28 mouse cellular contexts compared by ENCODE assay signal in the genomic region with DNA sequence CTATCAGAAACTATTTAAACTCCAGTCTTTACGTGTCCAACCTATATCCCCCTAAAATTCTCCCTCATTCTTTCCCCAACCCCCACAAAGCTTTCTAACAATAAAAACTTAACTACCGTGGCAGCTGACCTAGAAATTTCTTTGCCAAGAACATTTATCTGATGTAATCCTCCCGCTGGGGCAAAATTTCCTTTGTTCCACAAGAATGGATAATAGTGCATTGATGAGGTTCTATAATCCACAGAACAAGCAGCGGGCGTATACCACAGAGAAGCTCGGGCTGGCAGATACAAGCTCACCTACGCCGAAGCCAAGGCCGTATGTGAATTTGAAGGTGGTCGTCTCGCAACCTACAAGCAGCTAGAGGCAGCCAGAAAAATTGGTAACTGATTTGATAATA. TPM values are rescaled to one million over a fixed set of nuclear protein-coding genes. Genes with fewer than 3 reads are reported as not detected.
DNase-seq lines count a peak whose midpoint lies in the region; TF ChIP-seq lines count a peak whose summit lies in the region.
"Had no signal": no experiment of that assay in that cellular context is flagged by ENCODE, and none has a peak within 500 bp of the region (broad histone marks: within the 10 kb centered on the region; RNA-seq: fewer than 3 reads in every experiment).

No protein-coding gene starts in this region.

- TF ChIP-seq CTCF in cortical plate, adult 2 months (IDR thresholded peaks at IDR 0.05; ENCODE audit: extremely low read depth, insufficient read depth, low read length), result no peak
- TF ChIP-seq CTCF in lung, adult 2 months (IDR thresholded peaks at IDR 0.05; ENCODE audit: insufficient read depth, low read length), result no peak

- DNase-seq in gastrocnemius, adult 18-20 months (ENCODE audit: low spot score), result peak; percentile 9
- DNase-seq in gastrocnemius, adult 8-10 months (ENCODE audit: low spot score in 2 of 2), result no peak
- DNase-seq in layer of hippocampus, adult 9-11 months, result peak; percentile 44
- no peak for DNase-seq in layer of hippocampus, postnatal 10 days (ENCODE audit: low spot score in 2 of 2)
- peak; percentile 54 for DNase-seq in Muller cell, postnatal 12 days (ENCODE audit: inconsistent ontology term)
- no peak for DNase-seq in lung, adult 2 months
- DNase-seq: adrenal gland, adult 2 months; adrenal gland, postnatal 36 days; heart, postnatal 4 days; kidney, adult 11 months; kidney, postnatal 25 days; liver, embryonic 13.5 days; right cerebral cortex, postnatal 14 days had no signal

- no peaks in the 10 kb centered on the region for H3K4me1 ChIP-seq in cortical plate, adult 2 months (ENCODE audit: control insufficient read depth, insufficient read depth, low read length)
- H3K4me1 ChIP-seq in lung, adult 2 months (ENCODE audit: control insufficient read depth, insufficient read depth, low read length), result no peaks in the 10 kb centered on the region
- H3K4me1 ChIP-seq: liver, embryonic 13.5 days; midbrain, embryonic 15.5 days; neural tube, embryonic 12.5 days; stomach, embryonic 15.5 days had no signal

- H3K27ac ChIP-seq in cortical plate, adult 2 months (ENCODE audit: insufficient read depth, low read length), result peak overlapping the region; percentile 3; the same call in 1 of the 2 replicates
- H3K27ac ChIP-seq: embryonic facial prominence, embryonic 12.5 days; forebrain, embryonic 10.5 days; forebrain, embryonic 15.5 days; hindbrain, embryonic 13.5 days; limb, embryonic 15.5 days; liver, embryonic 13.5 days; macrophage; midbrain, embryonic 15.5 days; neural tube, embryonic 12.5 days; stomach, embryonic 15.5 days had no signal

- H3K4me3 ChIP-seq in cortical plate, adult 2 months (ENCODE audit: insufficient read depth, low read length), result no peak overlapping the region
- no peak overlapping the region for H3K4me3 ChIP-seq in lung, adult 2 months (replicated peaks; ENCODE audit: extremely low read depth, low read depth, low read length)
- H3K4me3 ChIP-seq: embryonic facial prominence, embryonic 12.5 days; forebrain, embryonic 10.5 days; forebrain, embryonic 15.5 days; hindbrain, embryonic 13.5 days; kidney, embryonic 15.5 days; left cerebral cortex, adult 2 months; limb, embryonic 15.5 days; liver, embryonic 13.5 days; midbrain, embryonic 15.5 days; myocyte; neural tube, embryonic 12.5 days; stomach, embryonic 15.5 days had no signal

- 87% methylated on average over 11 of the region's 11 CpGs for WGBS in lung, adult 2 months

- TF ChIP-seq POLR2A in cortical plate, adult 2 months (IDR thresholded peaks at IDR 0.05; ENCODE audit: extremely low read depth, insufficient read depth, low read length), result no peak
- TF ChIP-seq POLR2A in lung, adult 2 months (IDR thresholded peaks at IDR 0.05; ENCODE audit: borderline replicate concordance, extremely low read depth, low read depth, low read length), result no peak

RNA-seq across cellular contexts. Expression of gene Tnfaip6, which starts 5.7 kb away (rescaled TPM):
- 1 to 10 TPM in 1 of 2 experiments, under 1 TPM in 1; 0.48 to 1.5 TPM for total RNA-seq in gastrocnemius, adult 18-20 months (2021)
- total RNA-seq in gastrocnemius, adult 8-10 months (2022), result under 1 TPM; 0.36 to 0.54 (median 0.46) TPM
- under 1 TPM; 0.55 to 0.76 TPM for total RNA-seq in layer of hippocampus, postnatal 10 days (2021)
- 9.0 and 10.3 TPM in 2 replicates for polyA plus RNA-seq in cortical plate, adult 2 months (2012; rRNA removed)
- polyA plus RNA-seq in lung, adult 2 months (2012; rRNA removed), result 0.26 and 0.47 TPM in 2 replicates
- total RNA-seq: megakaryocyte-erythroid progenitor cell, adult 5-6 weeks had no signal
- polyA plus RNA-seq: adrenal gland, adult 2 months; CD4-positive, CD25-positive, alpha-beta regulatory T cell, adult 4 months; macrophage had no signal

RNA-seq across cellular contexts. Expression of gene Rif1, which starts 29.1 kb away (rescaled TPM):
- 10 to 100 TPM; 11.1 to 11.8 TPM for total RNA-seq in gastrocnemius, adult 18-20 months (2021)
- 10 to 100 TPM; 12.3 to 17.0 (median 13.6) TPM for total RNA-seq in gastrocnemius, adult 8-10 months (2022)
- total RNA-seq in layer of hippocampus, postnatal 10 days (2021), result 10 to 100 TPM; 26.2 to 27.1 TPM
- polyA plus RNA-seq in cortical plate, adult 2 months (2012; rRNA removed), result 8.9 and 9.1 TPM in 2 replicates
- 1.5 and 2.1 TPM in 2 replicates for polyA plus RNA-seq in lung, adult 2 months (2012; rRNA removed)

Comparison
In these comparisons a context has a peak if more than half of its experiments do, and no peak if none do; other contexts are left out.
1. DNase-seq: peak in gastrocnemius, adult 18-20 months (single experiment), layer of hippocampus, adult 9-11 months (single experiment) and Muller cell, postnatal 12 days (single experiment); none in gastrocnemius, adult 8-10 months (0 of 2), layer of hippocampus, postnatal 10 days (0 of 2) and lung, adult 2 months (single experiment).